Mouse (Mus musculus) CH12.LX (cell line): ENCODE data around the gene Cln5. TPM values are rescaled to one million over a fixed set of nuclear protein-coding genes. Genes with fewer than 3 reads are reported as not detected.

Source experiments
- DNase-seq: peaks from one replicate; pipeline ENCODE4 v3.0.0-alpha.2; 2013; ENCODE audit errors: extremely low read depth
- H3K27ac ChIP-seq: 2 replicates; pipeline ENCODE4 v1.5.1; 2012; ENCODE audit warnings: low read depth, mild to moderate bottlenecking, control low read depth, moderate library complexity; ENCODE audit not compliant: insufficient read depth
- H3K27me3 ChIP-seq: replicated peaks from 2 replicates; pipeline ENCODE3; 2012; ENCODE audit warnings: inconsistent platforms
- H3K36me3 ChIP-seq, 2 experiments: replicated peaks in 1 of 2; 2 replicates each; pipeline versions ENCODE3 to v1.6.1; 2012; ENCODE audit warnings: inconsistent platforms in 1 of 2, low read length in 1 of 2, mild to moderate bottlenecking in 1 of 2, mixed read lengths in 1 of 2, moderate library complexity in 1 of 2; ENCODE audit not compliant: control insufficient read depth in 1 of 2, insufficient read depth in 1 of 2
- H3K4me1 ChIP-seq, 2 experiments: 2 replicates each; pipeline ENCODE4 v1.6.1; 2012; ENCODE audit warnings: inconsistent platforms in 1 of 2, moderate library complexity in 1 of 2; ENCODE audit not compliant: insufficient read depth in 2 of 2, control insufficient read depth in 1 of 2
- H3K4me2 ChIP-seq: 2 replicates; pipeline ENCODE4 v1.6.1; 2012; ENCODE audit warnings: low read depth, mild to moderate bottlenecking, control low read depth; ENCODE audit not compliant: poor library complexity, insufficient read depth, severe bottlenecking
- H3K4me3 ChIP-seq, 3 experiments: fragments of 150-350 bp in 1 of 3; sonication (generic) in 1 of 3; replicated peaks in 1 of 3; 2 replicates each; pipeline versions ENCODE3 to v1.5.1; 2011 to 2012; ENCODE audit warnings: low read depth in 2 of 3, low read length in 2 of 3, mild to moderate bottlenecking in 2 of 3, moderate library complexity in 2 of 3, control low read depth in 1 of 3, improper control_type of control experiment in 1 of 3, inconsistent platforms in 1 of 3, mixed read lengths in 1 of 3; ENCODE audit not compliant: poor library complexity in 1 of 3
- H3K79me2 ChIP-seq: replicated peaks from 2 replicates; pipeline ENCODE4 v1.6.1; 2012; ENCODE audit warnings: mild to moderate bottlenecking, moderate library complexity; ENCODE audit not compliant: control insufficient read depth, poor library complexity, insufficient read depth, severe bottlenecking; ENCODE audit errors: extremely low read depth
- H3K9ac ChIP-seq: 2 replicates; pipeline ENCODE4 v1.6.1; 2012; ENCODE audit warnings: low read depth, mild to moderate bottlenecking, control low read depth, moderate library complexity; ENCODE audit not compliant: insufficient read depth
- H3K9me3 ChIP-seq: replicated peaks from 2 replicates; pipeline ENCODE3; 2012; ENCODE audit warnings: low read length, inconsistent platforms, mixed read lengths
- CHD1 ChIP-seq: IDR thresholded peaks from 2 replicates; pipeline ENCODE4 v1.6.1; 2012; ENCODE audit warnings: low read depth, low read length, improper control_type of control experiment, inconsistent platforms
- GABPA ChIP-seq: IDR thresholded peaks from 2 replicates; pipeline ENCODE4 v1.6.1; 2012; ENCODE audit warnings: low read depth, low read length, improper control_type of control experiment, inconsistent platforms; ENCODE audit not compliant: insufficient replicate concordance
- IRF4 ChIP-seq: IDR thresholded peaks from 2 replicates; pipeline ENCODE4 v1.6.1; 2014; ENCODE audit warnings: low read depth, mild to moderate bottlenecking, inconsistent platforms, low read length, improper control_type of control experiment
- KAT2A ChIP-seq: IDR thresholded peaks from 2 replicates; pipeline ENCODE4 v1.6.1; 2012; ENCODE audit warnings: low read length, improper control_type of control experiment, inconsistent platforms; ENCODE audit not compliant: insufficient replicate concordance
- MAX ChIP-seq: IDR thresholded peaks from 2 replicates; pipeline ENCODE4 v1.6.1; 2011; ENCODE audit warnings: low read length, improper control_type of control experiment
- MXI1 ChIP-seq: IDR thresholded peaks from 2 replicates; pipeline ENCODE4 v1.6.1; 2011; ENCODE audit warnings: mild to moderate bottlenecking, low read depth, low read length, improper control_type of control experiment
- ZNF384 ChIP-seq: IDR thresholded peaks from 2 replicates; pipeline ENCODE4 v1.6.1; 2012; ENCODE audit warnings: low read depth, low read length, improper control_type of control experiment, inconsistent platforms
- dilution Hi-C: fragments of 300-500 bp; cut with MboI; formaldehyde crosslinking; loops from 2 replicates; pipeline ENCODE4 v1.14.3; 2020; ENCODE audit warnings: low sequenced_read_pairs; ENCODE audit not compliant: extremely low pct_unique_long_range_greater_than_20kb, extremely low pct_ligation_motif_present
- in situ Hi-C: fragments of 300-500 bp; cut with MboI; formaldehyde crosslinking; loops from 3 replicates; pipeline ENCODE4 v1.14.3; 2019; ENCODE audit warnings: low sequenced_read_pairs, low pct_ligation_motif_present, low pct_unique_long_range_greater_than_20kb, mixed read lengths
- polyA plus RNA-seq: library from polyadenylated mRNA; unstranded; fragments of >175 nt; gene quantifications from 2 replicates; pipeline ENCODE4 v1.2.1, GENCODE M21; 2012; ENCODE audit warnings: low read depth; ENCODE audit not compliant: insufficient read length
- total RNA-seq, 2 experiments: library from RNA; depleted of rRNA; stranded (reverse); fragments of 300-350 nt in 1 of 2; fragments of >200 nt in 1 of 2; gene quantifications; 2 replicates each; pipeline ENCODE4 v1.2.3; 2012 to 2014

Cln5 gene
- total and polyA plus RNA-seq, 3 experiments, result 29.2 to 62.0 (median 34.7) TPM

DNA sequence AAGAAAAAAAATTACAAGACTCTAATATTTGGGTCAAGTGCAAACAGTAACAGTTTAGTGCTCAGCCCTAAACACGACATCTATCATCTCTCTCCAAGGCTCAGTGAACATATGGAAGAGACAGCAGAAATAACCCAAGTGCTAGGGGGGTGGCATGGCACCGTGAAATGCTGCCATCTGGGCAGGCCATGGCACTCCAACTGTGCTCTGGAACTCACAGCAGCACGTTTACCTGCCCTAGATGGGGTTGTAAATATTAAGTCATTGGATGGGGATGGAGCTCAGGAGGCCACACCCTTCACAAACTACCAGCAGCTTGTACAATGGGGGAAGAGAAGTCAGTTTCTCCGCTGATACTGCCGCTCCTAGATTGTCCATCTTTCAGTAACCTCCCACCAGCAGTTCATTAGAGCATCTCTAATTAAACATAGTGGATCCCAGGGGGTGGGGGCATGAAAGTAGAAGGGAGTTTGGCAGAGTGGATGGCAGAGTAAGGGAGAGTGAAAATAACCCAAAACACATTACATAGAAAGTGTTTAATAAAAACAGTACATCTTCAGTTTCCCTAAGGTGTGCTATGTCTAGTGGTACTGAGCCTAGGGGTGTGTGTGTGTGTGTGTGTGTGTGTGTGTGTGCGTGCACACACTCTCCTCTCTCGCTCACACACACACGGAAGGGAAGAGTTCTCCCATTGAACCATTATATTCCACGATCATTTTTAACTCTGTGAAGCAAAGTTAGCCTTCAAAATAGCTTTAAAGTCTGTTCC is 9.4 kb downstream of the Cln5 start:
- dilution Hi-C loops, result no loop called here
- peaks cover 0 to 6% of the 10 kb centered on the region in 2 experiments; a peak in 1 of 4 replicates for H3K4me1 ChIP-seq
- no peak overlapping the region for H3K27ac ChIP-seq
- no peak overlapping the region for H3K9ac ChIP-seq
- H3K27me3 ChIP-seq, result no peaks in the 10 kb centered on the region
- no peak overlapping the region for H3K4me2 ChIP-seq
- H3K9me3 ChIP-seq, result no peaks in the 10 kb centered on the region
- TF ChIP-seq KAT2A (no peak), MAX (no peak)
- TF ChIP-seq, all 38 proteins: peak for 0
- no peak for DNase-seq
- Histone ChIP-seq H3K79me2 (no peaks in the 10 kb centered on the region), H3K36me3 (peaks cover 42 to 79% of the 10 kb centered on the region in 2 experiments), H3K4me3 (no peak overlapping the region)
- in situ Hi-C loops, result no loop called here

DNA sequence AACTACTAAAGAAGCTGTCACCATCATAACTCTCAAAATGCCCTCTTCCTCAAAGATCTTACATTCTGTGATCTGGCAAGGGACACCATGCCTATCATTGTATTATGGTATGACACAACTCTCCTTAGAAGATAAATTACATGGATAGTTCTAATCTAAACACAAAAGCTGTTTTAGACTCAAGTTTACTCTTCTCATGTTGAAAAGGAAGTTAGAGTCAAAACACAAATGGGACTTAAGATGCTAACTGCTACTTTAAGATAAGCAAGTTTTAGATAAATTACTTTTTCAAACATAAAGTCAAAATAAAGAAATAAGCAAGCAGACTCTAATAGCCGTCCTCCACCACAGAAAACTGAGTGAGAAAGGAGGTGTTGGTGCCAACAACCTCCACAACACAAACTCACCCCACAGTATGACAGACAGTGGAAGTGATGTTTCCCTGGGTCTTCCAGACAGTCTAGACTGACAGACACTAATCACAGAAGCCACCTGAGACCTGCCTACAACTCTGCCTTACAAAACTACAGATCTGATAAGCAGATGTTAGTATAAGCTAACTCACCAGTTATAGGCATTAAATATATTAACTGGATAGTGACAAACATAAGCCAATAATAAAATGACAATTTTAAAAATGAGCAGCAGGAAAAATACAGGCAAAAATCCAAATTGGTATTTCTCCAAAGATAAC is 16.0 kb downstream of the Cln5 start:
- Histone ChIP-seq H3K27ac (no peak overlapping the region), H3K9me3 (no peaks in the 10 kb centered on the region), H3K4me2 (no peak overlapping the region), H3K36me3 (peaks cover 53 to 83% of the 10 kb centered on the region in 2 experiments), H3K9ac (no peak overlapping the region), H3K79me2 (peaks cover 16% of the 10 kb centered on the region), H3K4me1 (peaks cover 0 to 12% of the 10 kb centered on the region in 2 experiments; a peak in 2 of 4 replicates)
- in situ Hi-C loops, result no loop called here
- DNase-seq, result no peak
- TF ChIP-seq CHD1 (no peak), MXI1 (no peak), ZNF384 (no peak), GABPA (no peak)
- TF ChIP-seq, all 38 proteins: peak for 0
- Histone ChIP-seq H3K4me3 (no peak overlapping the region), H3K27me3 (no peaks in the 10 kb centered on the region)
- dilution Hi-C loops, result no loop called here

DNA sequence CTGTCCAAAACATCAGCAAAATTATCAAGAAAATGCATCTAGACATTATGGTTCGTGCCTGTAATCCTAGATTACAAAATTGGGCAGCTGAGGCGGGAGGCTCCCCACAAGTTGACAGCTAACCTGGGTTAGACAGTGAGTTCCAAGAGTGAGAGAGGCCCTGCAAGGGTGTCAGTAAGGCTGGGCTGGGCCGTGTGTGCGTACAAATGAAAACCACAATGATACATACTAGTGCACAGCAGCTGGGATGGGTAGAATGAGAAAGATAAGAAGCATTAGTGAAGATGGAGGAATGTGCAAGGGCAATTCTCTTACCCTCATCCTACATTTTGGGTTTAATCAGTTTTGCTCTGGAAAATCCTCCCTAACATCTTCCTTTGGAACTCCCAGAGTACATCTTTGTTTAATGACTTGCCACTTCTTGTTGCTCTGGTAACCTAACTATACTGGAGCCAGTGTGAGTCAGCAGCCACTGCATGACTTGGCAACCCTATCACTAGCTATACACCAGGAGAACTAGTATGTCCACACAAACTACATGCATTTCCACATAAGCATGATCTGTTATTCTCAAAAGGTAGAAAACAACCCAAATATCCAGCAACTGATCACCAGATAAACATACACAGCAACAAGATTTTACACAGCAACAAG is 16.8 kb downstream of the Cln5 start:
- Histone ChIP-seq H3K36me3 (peaks cover 57 to 88% of the 10 kb centered on the region in 2 experiments), H3K9ac (no peak overlapping the region), H3K79me2 (peaks cover 21% of the 10 kb centered on the region), H3K27ac (no peak overlapping the region), H3K4me2 (no peak overlapping the region), H3K9me3 (no peaks in the 10 kb centered on the region), H3K27me3 (no peaks in the 10 kb centered on the region), H3K4me1 (peaks cover 0 to 8% of the 10 kb centered on the region in 2 experiments; a peak in 2 of 4 replicates), H3K4me3 (no peak overlapping the region)
- in situ Hi-C loops (no loop called here), dilution Hi-C loops (no loop called here)
- no peak for DNase-seq
- TF ChIP-seq IRF4, result no peak
